Mouse (Mus musculus) heart, embryonic 16.5 days (tissue): ENCODE measurements at regions not wholly inside any gene's neighbourhood (a gene's known extent, or its start where the extent isn't known, plus 50 kb on each side); places are given as distances from the start of the nearest gene placed in this dataset.

Source experiments
- ATAC-seq: fragments of 200-750 bp; cut with Nextera tagmentation; replicated peaks from 2 replicates; pipeline ENCODE4 v1.8.0; 2017; ENCODE audit warnings: moderate number of reproducible peaks; ENCODE audit not compliant: insufficient read depth, low FRiP score; ENCODE audit errors: extremely low read depth
- H3K27ac ChIP-seq: fragments of 300-500 bp; sonication (generic); 2 replicates; pipeline ENCODE4 v1.5.1; 2014; ENCODE audit warnings: mild to moderate bottlenecking, low read length, control low read depth, moderate library complexity
- H3K27me3 ChIP-seq: fragments of 300-500 bp; sonication (generic); 2 replicates; pipeline ENCODE4 v1.6.1; 2014; ENCODE audit warnings: low read length, mixed read lengths; ENCODE audit not compliant: control insufficient read depth, insufficient read depth
- H3K36me3 ChIP-seq: fragments of 300-500 bp; sonication (generic); 2 replicates; pipeline ENCODE4 v1.6.1; 2014; ENCODE audit not compliant: control insufficient read depth, insufficient read depth
- H3K4me1 ChIP-seq: fragments of 300-500 bp; sonication (generic); 2 replicates; pipeline ENCODE4 v1.6.1; 2014; ENCODE audit warnings: low read length, mixed read lengths; ENCODE audit not compliant: control insufficient read depth, insufficient read depth
- H3K4me2 ChIP-seq: fragments of 300-500 bp; sonication (generic); 2 replicates; pipeline ENCODE4 v1.6.1; 2014; ENCODE audit warnings: low read depth, mild to moderate bottlenecking, control low read depth, low read length
- H3K4me3 ChIP-seq: fragments of 300-500 bp; sonication (generic); 2 replicates; pipeline ENCODE4 v1.5.1; 2014; ENCODE audit warnings: mild to moderate bottlenecking, control low read depth, low read length
- H3K9ac ChIP-seq: fragments of 300-500 bp; sonication (generic); 2 replicates; pipeline ENCODE4 v1.6.1; 2014; ENCODE audit warnings: low read length, control low read depth
- H3K9me3 ChIP-seq: fragments of 300-500 bp; sonication (generic); replicated peaks from 2 replicates; pipeline ENCODE4 v1.6.1; 2016; ENCODE audit warnings: low read length; ENCODE audit not compliant: control insufficient read depth
- WGBS: fragments of 180-500 bp; shearing (Covaris S2); extraction: QIAGEN DNeasy Blood & Tissue Kit; methylation state at CpG from one replicate; pipeline ENCODE4 v1.1.7; 2014; 5-methylcytosine and 5-hydroxymethylcytosine counted together

DNA sequence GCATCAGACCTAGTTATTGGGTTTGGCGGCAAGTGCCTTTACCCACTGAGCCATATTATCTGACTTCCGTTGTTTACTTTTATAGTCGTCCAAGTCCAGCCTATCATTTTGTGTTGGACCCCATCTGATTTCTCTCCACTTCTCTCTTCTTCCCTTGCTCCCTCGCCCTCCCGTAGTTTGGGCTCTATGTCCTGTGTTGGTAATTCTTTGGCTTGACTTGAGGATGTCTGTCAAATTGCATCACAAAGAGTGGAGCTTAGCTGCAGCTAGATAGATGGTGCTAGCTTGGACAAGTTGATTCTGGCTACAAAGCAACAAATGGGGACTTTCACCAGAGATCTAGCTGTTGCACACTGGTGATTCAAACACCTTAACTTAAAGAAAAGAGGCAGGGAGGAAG, 147.9 kb downstream of the Pmp22 start:
- ATAC-seq: no peak
- Histone ChIP-seq H3K4me3 (no peak overlapping the region), H3K4me2 (no peak overlapping the region), H3K27me3 (peaks cover 4% of the 10 kb centered on the region; the same call in 1 of the 2 replicates), H3K9ac (no peak overlapping the region), H3K9me3 (no peaks in the 10 kb centered on the region), H3K36me3 (no peaks in the 10 kb centered on the region), H3K27ac (no peak overlapping the region), H3K4me1 (no peaks in the 10 kb centered on the region)
- WGBS: 82% methylated on average over 5 of the region's 5 CpGs

DNA sequence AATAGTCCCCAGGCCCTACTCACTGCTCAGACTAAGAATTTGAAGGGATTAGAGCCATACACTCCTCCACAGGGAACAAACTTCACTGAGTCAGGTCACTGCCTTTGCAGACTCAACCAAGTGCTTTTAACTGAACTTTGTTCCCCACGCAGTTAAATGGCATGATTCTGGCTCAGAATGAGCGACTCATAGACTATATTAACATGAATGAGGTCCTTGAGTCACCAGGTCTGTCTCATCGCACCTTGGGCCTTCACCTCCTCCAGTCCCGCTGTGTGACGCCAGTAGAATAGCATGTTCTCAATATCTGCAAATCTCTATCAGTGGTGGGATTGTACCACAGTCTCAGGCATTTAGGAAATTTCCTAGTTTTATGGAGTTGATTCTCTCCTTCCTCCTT, 153.1 kb downstream of the Pmp22 start:
- Histone ChIP-seq H3K4me3 (no peak overlapping the region), H3K9me3 (no peaks in the 10 kb centered on the region), H3K4me1 (no peaks in the 10 kb centered on the region), H3K36me3 (no peaks in the 10 kb centered on the region), H3K27me3 (peaks cover 4% of the 10 kb centered on the region; the same call in 1 of the 2 replicates), H3K9ac (no peak overlapping the region), H3K27ac (no peak overlapping the region), H3K4me2 (no peak overlapping the region)
- no peak for ATAC-seq
- WGBS: 92% methylated on average over 5 of the region's 5 CpGs

DNA sequence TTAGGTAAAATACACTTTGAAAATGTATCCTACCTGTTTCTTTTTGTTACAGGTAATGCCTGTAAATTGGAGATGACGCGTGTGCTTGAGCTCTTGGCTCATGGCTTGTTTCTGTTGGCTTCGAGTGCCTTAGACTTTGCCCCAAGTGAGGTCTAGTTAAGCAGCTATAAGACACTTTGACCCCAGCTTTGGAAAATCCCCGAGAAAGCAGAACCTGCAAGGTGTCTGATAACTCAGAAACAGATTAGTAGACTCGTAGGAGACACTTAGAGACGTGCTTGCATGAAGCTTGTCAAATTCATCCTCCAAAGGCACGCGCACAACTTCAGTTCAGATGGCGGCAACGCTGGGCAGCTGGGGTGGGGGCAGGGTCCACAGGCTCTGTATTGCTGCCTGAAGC, 153.8 kb downstream of the Pmp22 start:
- no peak for ATAC-seq
- Histone ChIP-seq H3K4me1 (peaks cover 3% of the 10 kb centered on the region; the same call in 1 of the 2 replicates), H3K36me3 (no peaks in the 10 kb centered on the region), H3K9me3 (no peaks in the 10 kb centered on the region), H3K4me2 (no peak overlapping the region), H3K27ac (no peak overlapping the region), H3K27me3 (peaks cover 4% of the 10 kb centered on the region; the same call in 1 of the 2 replicates), H3K9ac (no peak overlapping the region), H3K4me3 (no peak overlapping the region)
- 67% methylated on average over 10 of the region's 10 CpGs for WGBS

DNA sequence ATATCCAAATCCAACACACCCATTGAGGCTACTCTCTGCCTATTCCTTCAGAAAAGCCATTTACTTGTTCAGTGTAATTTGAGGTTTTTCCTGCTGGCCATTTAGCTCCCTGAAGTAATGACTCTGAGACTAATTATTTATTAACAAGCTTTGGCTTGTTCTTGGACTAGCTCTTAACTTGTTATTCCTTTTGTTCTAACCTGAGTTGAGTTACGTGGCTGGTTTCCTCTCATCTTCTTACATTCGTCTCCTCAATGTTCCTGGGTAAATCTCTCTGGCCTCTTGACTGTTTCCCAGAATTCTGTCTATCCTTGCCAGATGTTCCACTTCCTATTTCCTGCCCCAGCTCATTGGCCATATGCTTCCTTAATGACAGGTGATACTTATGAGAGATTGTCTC, 157.2 kb downstream of the Pmp22 start:
- no peak for ATAC-seq
- Histone ChIP-seq H3K27me3 (no peaks in the 10 kb centered on the region), H3K27ac (no peak overlapping the region), H3K36me3 (no peaks in the 10 kb centered on the region), H3K4me3 (no peak overlapping the region), H3K4me1 (peaks cover 4% of the 10 kb centered on the region; the same call in 1 of the 2 replicates), H3K9ac (no peak overlapping the region), H3K9me3 (no peaks in the 10 kb centered on the region), H3K4me2 (no peak overlapping the region)
- WGBS: 76% methylated on average over 2 of the region's 2 CpGs

DNA sequence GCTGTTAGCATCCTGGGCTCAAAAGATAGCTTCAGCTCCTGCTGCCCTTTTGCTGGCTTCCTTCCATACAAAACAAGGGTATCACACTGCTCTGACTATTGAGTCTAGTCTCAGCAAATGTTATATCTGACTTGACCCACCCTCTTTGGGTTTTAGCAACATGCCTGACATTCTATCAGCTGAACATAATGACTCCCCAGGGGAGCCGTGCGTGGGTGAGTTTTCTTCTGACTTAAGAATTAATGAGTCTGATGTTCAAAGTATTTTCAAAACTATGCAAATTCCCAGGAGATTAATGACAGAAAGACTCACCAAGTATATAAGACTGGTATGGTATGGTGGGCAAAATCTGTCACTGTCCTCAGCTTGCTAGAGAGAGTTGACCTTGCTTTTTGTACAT, 159.0 kb downstream of the Pmp22 start:
- no peaks in the 10 kb centered on the region for H3K9me3 ChIP-seq
- no peak for ATAC-seq
- no peaks in the 10 kb centered on the region for H3K36me3 ChIP-seq
- H3K4me3 ChIP-seq: no peak overlapping the region
- WGBS: 39% methylated on average over 2 of the region's 2 CpGs
- no peak overlapping the region for H3K27ac ChIP-seq
- peaks cover 4% of the 10 kb centered on the region; the same call in 1 of the 2 replicates for H3K4me1 ChIP-seq
- no peak overlapping the region for H3K9ac ChIP-seq
- no peak overlapping the region for H3K4me2 ChIP-seq
- no peaks in the 10 kb centered on the region for H3K27me3 ChIP-seq

DNA sequence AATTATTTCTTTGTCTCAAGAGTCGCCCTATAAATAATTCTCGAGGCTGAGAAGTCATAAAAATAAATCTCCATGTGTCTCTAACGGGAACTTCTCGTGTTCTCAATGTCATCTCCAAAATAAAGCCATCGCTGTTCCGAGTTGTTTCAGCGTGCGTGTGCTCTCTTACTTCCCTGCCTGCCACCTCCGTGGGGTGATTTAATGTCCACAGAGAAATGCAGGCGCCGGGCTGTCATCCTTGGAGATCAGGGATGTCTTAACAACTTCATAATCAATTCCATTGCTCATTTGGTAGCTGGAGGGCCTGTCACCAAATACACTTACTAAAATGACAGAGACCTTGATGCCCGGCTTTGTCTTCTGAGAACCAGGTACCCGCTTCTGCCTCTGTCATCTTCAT, 161.8 kb downstream of the Pmp22 start:
- H3K9ac ChIP-seq: no peak overlapping the region
- H3K4me1 ChIP-seq: peaks cover 4% of the 10 kb centered on the region; the same call in 1 of the 2 replicates
- H3K27ac ChIP-seq: no peak overlapping the region
- no peaks in the 10 kb centered on the region for H3K27me3 ChIP-seq
- no peaks in the 10 kb centered on the region for H3K9me3 ChIP-seq
- H3K4me2 ChIP-seq: no peak overlapping the region
- 84% methylated on average over 13 of the region's 13 CpGs for WGBS
- no peak for ATAC-seq
- H3K36me3 ChIP-seq: no peaks in the 10 kb centered on the region
- no peak overlapping the region for H3K4me3 ChIP-seq

DNA sequence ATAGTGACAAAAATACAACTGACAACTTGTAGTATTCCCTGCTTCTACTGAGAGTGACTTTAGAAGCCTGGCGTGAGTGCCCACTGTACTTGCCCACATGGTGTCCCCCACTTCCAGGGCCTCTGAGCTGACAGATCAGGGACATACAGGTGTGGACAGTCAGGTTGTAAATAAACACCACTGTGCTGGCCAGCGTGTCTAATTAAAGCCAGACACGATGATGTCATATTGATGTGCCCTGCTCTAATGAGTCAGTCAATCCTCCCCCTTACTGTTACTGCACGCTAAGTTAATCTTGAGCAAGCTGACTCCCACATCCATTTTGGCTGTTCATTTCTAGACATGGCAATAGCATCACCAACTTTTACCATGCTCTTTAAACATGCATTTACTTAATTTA, 164.7 kb downstream of the Pmp22 start:
- H3K27me3 ChIP-seq: no peaks in the 10 kb centered on the region
- no peaks in the 10 kb centered on the region for H3K36me3 ChIP-seq
- H3K4me3 ChIP-seq: no peak overlapping the region
- H3K27ac ChIP-seq: no peak overlapping the region
- WGBS: 66% methylated on average over 4 of the region's 4 CpGs
- no peaks in the 10 kb centered on the region for H3K4me1 ChIP-seq
- no peaks in the 10 kb centered on the region for H3K9me3 ChIP-seq
- H3K4me2 ChIP-seq: no peak overlapping the region
- no peak overlapping the region for H3K9ac ChIP-seq
- ATAC-seq: no peak

DNA sequence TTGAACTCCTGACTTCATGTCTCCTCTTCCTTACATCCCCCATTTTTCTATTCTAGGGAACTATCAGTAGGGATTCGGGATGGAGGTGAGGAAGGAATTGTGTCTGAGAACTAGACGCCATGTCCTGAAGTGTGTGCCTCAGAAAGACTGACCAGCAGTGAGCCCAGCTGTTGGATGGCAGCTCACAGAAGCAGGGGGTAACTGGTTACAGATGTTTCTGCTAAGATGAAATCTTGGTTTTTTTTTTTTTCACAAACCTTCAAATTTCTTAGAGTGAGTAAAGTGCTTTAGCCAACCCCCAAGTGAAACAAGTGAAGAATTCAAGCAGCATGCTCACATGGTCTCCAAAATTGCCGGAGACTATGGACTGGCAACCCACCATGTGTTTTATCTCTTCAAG, 165.7 kb downstream of the Pmp22 start:
- ATAC-seq: no peak
- no peak overlapping the region for H3K27ac ChIP-seq
- WGBS: 74% methylated on average over 3 of the region's 3 CpGs

DNA sequence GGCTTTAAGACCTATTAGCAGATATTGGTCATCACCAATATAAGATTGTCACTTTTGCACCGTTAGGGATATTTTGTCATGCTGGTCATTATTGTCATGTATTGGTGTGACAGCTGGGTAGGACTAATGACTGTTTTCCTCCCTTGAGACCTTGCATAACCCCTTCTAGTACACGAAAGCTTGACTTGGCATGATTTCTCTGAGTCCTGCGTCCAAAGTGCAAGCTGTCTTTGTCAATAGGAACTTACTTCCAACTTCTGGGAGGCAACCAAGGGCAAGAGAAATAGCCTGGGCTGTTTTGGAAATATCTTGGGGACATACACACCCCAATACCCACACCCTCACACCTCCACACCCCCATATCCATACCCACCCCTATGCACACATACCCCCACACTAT, 167.7 kb downstream of the Pmp22 start:
- Histone ChIP-seq H3K27ac (no peak overlapping the region), H3K9ac (no peak overlapping the region), H3K4me2 (no peak overlapping the region), H3K4me1 (no peaks in the 10 kb centered on the region), H3K9me3 (no peaks in the 10 kb centered on the region), H3K4me3 (no peak overlapping the region), H3K36me3 (no peaks in the 10 kb centered on the region), H3K27me3 (no peaks in the 10 kb centered on the region)
- WGBS: 72% methylated on average over 3 of the region's 3 CpGs
- no peak for ATAC-seq

More for the DNA sequence above, 165.7 kb downstream of the Pmp22 start:
- Histone ChIP-seq H3K27me3 (no peaks in the 10 kb centered on the region), H3K4me2 (no peak overlapping the region), H3K9ac (no peak overlapping the region), H3K4me1 (no peaks in the 10 kb centered on the region), H3K4me3 (no peak overlapping the region), H3K9me3 (no peaks in the 10 kb centered on the region), H3K36me3 (no peaks in the 10 kb centered on the region)
